Mouse (Mus musculus) liver, embryonic 15.5 days (tissue): ENCODE results near the gene Shox2. TPM values are rescaled to one million over a fixed set of nuclear protein-coding genes. Genes with fewer than 3 reads are reported as not detected.

Experiments
- ATAC-seq: fragments of 200-750 bp; cut with Nextera tagmentation; 2 replicates; pipeline ENCODE4 v1.8.0; 2017; ENCODE audit warnings: moderate number of reproducible peaks, mild to moderate bottlenecking, moderate library complexity; ENCODE audit not compliant: insufficient read depth
- H3K27ac ChIP-seq: fragments of 300-500 bp; sonication (generic); replicated peaks from 2 replicates; pipeline ENCODE4 v1.5.1; 2015; ENCODE audit warnings: mild to moderate bottlenecking, inconsistent platforms
- H3K27me3 ChIP-seq: fragments of 300-500 bp; sonication (generic); 2 replicates; pipeline ENCODE4 v1.6.1; 2015; ENCODE audit warnings: mild to moderate bottlenecking, inconsistent platforms
- H3K36me3 ChIP-seq: fragments of 300-500 bp; sonication (generic); replicated peaks from 2 replicates; pipeline ENCODE4 v1.6.1; 2015; ENCODE audit warnings: moderate library complexity, mild to moderate bottlenecking, inconsistent platforms
- H3K4me1 ChIP-seq: fragments of 300-500 bp; sonication (generic); replicated peaks from 2 replicates; pipeline ENCODE4 v1.6.1; 2015; ENCODE audit warnings: inconsistent platforms
- H3K4me2 ChIP-seq: fragments of 300-500 bp; sonication (generic); 2 replicates; pipeline ENCODE4 v1.6.1; 2015; ENCODE audit warnings: moderate library complexity, mild to moderate bottlenecking, inconsistent platforms
- H3K4me3 ChIP-seq: fragments of 300-500 bp; sonication (generic); replicated peaks from 2 replicates; pipeline ENCODE4 v1.5.1; 2015; ENCODE audit warnings: mild to moderate bottlenecking, inconsistent platforms
- H3K9ac ChIP-seq: fragments of 300-500 bp; sonication (generic); 2 replicates; pipeline ENCODE4 v1.6.1; 2015; ENCODE audit warnings: moderate library complexity, mild to moderate bottlenecking, inconsistent platforms
- H3K9me3 ChIP-seq: fragments of 300-500 bp; sonication (generic); replicated peaks from 2 replicates; pipeline ENCODE4 v1.6.1; 2016; ENCODE audit warnings: inconsistent platforms
- WGBS: fragments of 180-500 bp; shearing (Covaris S2); methylation state at CpG from one replicate; pipeline ENCODE4 v1.1.7; 2015; ENCODE audit warnings: mixed read lengths; ENCODE audit not compliant: insufficient replicate concordance; 5-methylcytosine and 5-hydroxymethylcytosine counted together
- polyA plus RNA-seq: library from polyadenylated mRNA; unstranded; fragments of >200 nt; fragmentation: Nextera tagmentation; extraction: Ambion mirVana; gene quantifications from 2 replicates; pipeline ENCODE4 v1.2.1, GENCODE M21; 2015

Gene Shox2
- polyA plus RNA-seq: 0.10 and 0.20 TPM in 2 replicates

GRCm38 (mm10) chr3:66981706-66982105 lies at the start of gene Shox2:
TSS of gene Shox2 (minus strand) at chr3:66981771.
- peak within 1 kb of the TSS; percentile 47 for H3K4me3 ChIP-seq
- ATAC-seq: no peak
- no peaks in the 10 kb centered on the region for H3K36me3 ChIP-seq
- H3K9me3 ChIP-seq: no peaks in the 10 kb centered on the region
- no peak within 1 kb of the TSS for H3K27ac ChIP-seq
- H3K9ac ChIP-seq: no peak within 1 kb of the TSS
- H3K4me2 ChIP-seq: peak within 1 kb of the TSS; percentile 71
- H3K4me1 ChIP-seq: peaks cover 29% of the 10 kb centered on the region
- peaks cover 81% of the 10 kb centered on the region for H3K27me3 ChIP-seq
- 1% methylated on average over 14 of the region's 15 CpGs for WGBS

DNA sequence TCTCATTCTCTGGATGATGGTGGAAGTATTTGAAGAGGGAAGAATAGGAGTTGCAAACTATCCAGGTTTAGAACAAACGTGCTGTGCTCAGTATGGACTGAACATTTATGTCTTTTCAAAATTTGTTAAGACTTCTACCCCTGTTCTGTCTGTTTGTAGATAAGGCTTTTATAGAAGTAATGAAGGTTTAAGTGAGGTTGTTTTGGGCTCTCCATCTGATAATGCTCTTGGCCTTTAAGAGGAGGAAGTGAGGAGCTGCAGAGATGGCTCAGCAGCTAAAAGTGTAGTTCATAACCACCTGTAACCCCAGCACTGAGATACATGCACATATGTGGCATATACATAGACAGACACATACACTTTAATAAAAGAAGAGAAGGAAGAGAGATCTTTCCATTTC lies 15.2 kb upstream of the Shox2 start:
- Histone ChIP-seq H3K4me3 (no peak overlapping the region), H3K27me3 (no peaks in the 10 kb centered on the region), H3K36me3 (peaks cover 2% of the 10 kb centered on the region; the same call in 1 of the 2 replicates), H3K4me1 (no peaks in the 10 kb centered on the region), H3K9ac (no peak overlapping the region), H3K4me2 (no peak overlapping the region), H3K9me3 (no peaks in the 10 kb centered on the region), H3K27ac (no peak overlapping the region)
- whole genome bisulfite sequencing: 65% methylated on average over 1 of the region's 1 CpGs
- ATAC-seq: no peak

DNA sequence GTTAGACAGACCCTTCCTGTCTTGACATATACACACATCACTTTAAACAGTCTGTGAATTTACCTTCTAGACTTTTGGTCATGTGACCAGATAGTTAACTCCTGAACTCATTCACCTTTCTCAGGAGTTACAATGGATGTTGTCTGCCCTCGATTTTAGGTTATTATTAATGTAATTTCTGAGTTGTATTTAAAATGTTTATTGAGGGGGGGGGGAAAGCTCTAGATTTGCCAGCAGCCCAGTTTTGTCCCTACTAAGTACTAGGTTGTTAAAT lies 4.7 kb upstream of the Shox2 start:
- H3K27ac ChIP-seq: no peak overlapping the region
- 10% methylated on average over 1 of the region's 1 CpGs for WGBS

DNA sequence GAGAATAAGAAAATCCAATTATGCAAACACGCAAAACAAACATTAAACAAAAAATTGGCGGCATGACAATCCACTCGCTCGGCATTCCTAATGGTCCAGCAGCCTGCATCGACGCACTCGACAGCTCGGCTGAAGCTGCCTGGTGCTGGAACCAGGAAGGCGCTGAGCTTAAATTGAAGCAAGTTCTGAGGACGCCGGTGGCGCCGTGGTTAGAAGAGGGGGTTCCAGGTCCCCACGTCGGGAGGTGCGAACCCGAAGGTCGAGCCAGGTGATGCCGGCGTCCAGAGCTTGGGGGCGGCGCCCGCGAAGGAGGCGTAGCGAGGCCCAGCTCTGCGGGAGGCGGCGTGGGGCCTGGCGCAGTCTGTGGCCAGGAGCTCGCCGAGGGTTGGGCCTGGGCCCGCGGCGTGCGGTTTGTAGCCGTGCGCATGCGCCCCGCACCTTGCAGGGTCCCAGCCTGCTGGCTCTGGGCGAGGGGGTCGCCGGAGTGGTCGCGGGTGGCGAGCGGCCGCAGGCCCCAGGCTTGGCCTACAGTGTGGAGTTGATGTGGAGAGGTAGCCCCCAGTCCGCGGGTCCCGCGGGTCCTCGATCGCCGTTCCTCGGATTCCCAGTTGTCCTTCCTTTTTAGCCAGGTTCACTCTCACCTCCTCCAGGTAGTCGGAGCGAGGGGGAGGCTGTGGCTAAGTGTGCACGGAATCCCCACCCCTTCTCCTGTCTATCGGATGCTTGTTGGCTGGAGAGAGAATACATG lies 4.1 kb upstream of the Shox2 start:
- Histone ChIP-seq H3K9ac (peak overlapping the region; percentile 72), H3K27me3 (peaks cover 41% of the 10 kb centered on the region), H3K4me3 (peak overlapping the region; percentile 80), H3K27ac (no peak overlapping the region), H3K4me2 (peak overlapping the region; percentile 76), H3K36me3 (no peaks in the 10 kb centered on the region), H3K9me3 (no peaks in the 10 kb centered on the region), H3K4me1 (peaks cover 27% of the 10 kb centered on the region)
- ATAC-seq: peak; percentile 86
- under 1% methylated on average over 59 of the region's 60 CpGs for WGBS

More for the DNA sequence above, 4.7 kb upstream of the Shox2 start:
- H3K27me3 ChIP-seq: peaks cover 36% of the 10 kb centered on the region
- peak overlapping the region; percentile 76 for H3K4me2 ChIP-seq
- H3K9me3 ChIP-seq: no peaks in the 10 kb centered on the region
- no peaks in the 10 kb centered on the region for H3K36me3 ChIP-seq
- peak overlapping the region; percentile 80 for H3K4me3 ChIP-seq
- H3K9ac ChIP-seq: peak overlapping the region; percentile 72
- no peak for ATAC-seq
- H3K4me1 ChIP-seq: peaks cover 22% of the 10 kb centered on the region

GRCm38 (mm10) chr3:66983481-66983880 lies 1.9 kb upstream of the Shox2 start:
- no peak for ATAC-seq
- H3K4me2 ChIP-seq: no peak overlapping the region
- peaks cover 63% of the 10 kb centered on the region for H3K27me3 ChIP-seq

GRCm38 (mm10) chr3:66982181-66982911 lies 775 bp upstream of the Shox2 start:
- Histone ChIP-seq H3K9me3 (no peaks in the 10 kb centered on the region), H3K9ac (no peak overlapping the region), H3K4me2 (peak overlapping the region; percentile 71), H3K36me3 (no peaks in the 10 kb centered on the region), H3K4me3 (peak overlapping the region; percentile 24; the same call in 1 of the 2 replicates), H3K4me1 (peaks cover 30% of the 10 kb centered on the region), H3K27ac (no peak overlapping the region), H3K27me3 (peaks cover 75% of the 10 kb centered on the region)
- no peak for ATAC-seq
- under 1% methylated on average over 29 of the region's 29 CpGs for WGBS

More at GRCm38 (mm10) chr3:66983481-66983880, 1.9 kb upstream of the Shox2 start:
- Histone ChIP-seq H3K9me3 (no peaks in the 10 kb centered on the region), H3K4me3 (no peak overlapping the region), H3K27ac (no peak overlapping the region), H3K36me3 (no peaks in the 10 kb centered on the region), H3K9ac (no peak overlapping the region), H3K4me1 (peaks cover 30% of the 10 kb centered on the region)
- whole genome bisulfite sequencing: 15% methylated on average over 3 of the region's 3 CpGs

DNA sequence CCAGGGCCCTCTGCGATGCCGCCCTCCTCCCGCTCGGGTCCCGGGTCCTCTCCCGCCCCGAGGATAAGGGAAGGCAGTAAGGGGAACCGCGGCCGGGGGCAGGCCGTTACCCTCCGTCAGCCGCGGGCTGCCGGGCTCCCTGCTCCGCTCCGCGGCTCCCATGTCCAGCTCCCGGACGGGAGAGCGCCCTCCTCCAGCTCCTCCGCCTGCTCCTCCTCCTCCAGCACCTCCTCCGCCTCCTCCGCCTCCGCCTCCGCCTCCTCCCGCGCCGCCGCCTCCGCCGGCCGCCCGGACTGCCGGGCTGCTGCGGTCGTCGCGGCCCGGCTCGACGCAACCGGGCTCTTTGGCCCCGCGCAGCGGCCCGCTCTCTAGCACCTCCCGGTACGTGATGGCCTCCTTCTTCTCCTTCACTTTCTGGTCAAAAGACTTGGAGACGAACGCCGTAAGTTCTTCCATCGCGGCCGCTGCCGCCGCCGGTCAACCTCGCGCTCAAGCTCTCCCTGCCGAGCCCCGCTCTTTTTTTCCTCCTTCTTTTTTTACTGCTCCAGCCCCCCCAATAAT lies 390 bp downstream of the Shox2 start, which contains the start of gene Rsrc1:
TSS of gene Rsrc1 (plus strand) at position 290 of the 561 bp plus-strand sequence.
- Histone ChIP-seq H3K4me3 (peak within 1 kb of the TSS; percentile 47), H3K27ac (no peak within 1 kb of the TSS), H3K36me3 (no peaks in the 10 kb centered on the region), H3K9ac (no peak within 1 kb of the TSS), H3K4me1 (peaks cover 24% of the 10 kb centered on the region), H3K4me2 (peak within 1 kb of the TSS; percentile 71), H3K9me3 (no peaks in the 10 kb centered on the region), H3K27me3 (peaks cover 85% of the 10 kb centered on the region)
- WGBS: under 1% methylated on average over 50 of the region's 62 CpGs
- no peak for ATAC-seq

- H3K27me3 ChIP-seq: peaks cover 86% of the 10 kb centered on the region
- peak overlapping the region; percentile 71 for H3K4me2 ChIP-seq
- peaks cover 24% of the 10 kb centered on the region for H3K4me1 ChIP-seq
- ATAC-seq: no peak
- 2% methylated on average over 29 of the region's 29 CpGs for WGBS
- H3K9me3 ChIP-seq: no peaks in the 10 kb centered on the region
- no peak overlapping the region for H3K27ac ChIP-seq
- H3K9ac ChIP-seq: no peak overlapping the region
- H3K36me3 ChIP-seq: no peaks in the 10 kb centered on the region
- peak overlapping the region; percentile 47 for H3K4me3 ChIP-seq
Measured at GRCm38 (mm10) chr3:66980111-66980975, 1.2 kb downstream of the Shox2 start.

- Histone ChIP-seq H3K27ac (no peak overlapping the region), H3K36me3 (no peaks in the 10 kb centered on the region), H3K4me3 (no peak overlapping the region), H3K9me3 (no peaks in the 10 kb centered on the region), H3K4me2 (no peak overlapping the region), H3K9ac (no peak overlapping the region), H3K4me1 (peaks cover 22% of the 10 kb centered on the region), H3K27me3 (peaks cover 92% of the 10 kb centered on the region)
- no peak for ATAC-seq
- 3% methylated on average over 9 of the region's 9 CpGs for WGBS
Measured at GRCm38 (mm10) chr3:66979491-66979890, 2.1 kb downstream of the Shox2 start.

- no peak overlapping the region for H3K4me3 ChIP-seq
- no peaks in the 10 kb centered on the region for H3K9me3 ChIP-seq
- no peak overlapping the region for H3K27ac ChIP-seq
- H3K4me2 ChIP-seq: no peak overlapping the region
- H3K27me3 ChIP-seq: peaks cover 92% of the 10 kb centered on the region
- no peak overlapping the region for H3K9ac ChIP-seq
- H3K4me1 ChIP-seq: peaks cover 23% of the 10 kb centered on the region
- ATAC-seq: no peak
- H3K36me3 ChIP-seq: no peaks in the 10 kb centered on the region
- WGBS: 3% methylated on average over 45 of the region's 45 CpGs
Measured at GRCm38 (mm10) chr3:66978457-66979381, 2.9 kb downstream of the Shox2 start.
